Mouse (Mus musculus): ENCODE measurements around the gene Zfp683. TPM values are rescaled to one million over a fixed set of nuclear protein-coding genes. Genes with fewer than 3 reads are reported as not detected.

The Zfp683 gene
- polyA plus RNA-seq, 1 experiment, result not detected

DNA sequence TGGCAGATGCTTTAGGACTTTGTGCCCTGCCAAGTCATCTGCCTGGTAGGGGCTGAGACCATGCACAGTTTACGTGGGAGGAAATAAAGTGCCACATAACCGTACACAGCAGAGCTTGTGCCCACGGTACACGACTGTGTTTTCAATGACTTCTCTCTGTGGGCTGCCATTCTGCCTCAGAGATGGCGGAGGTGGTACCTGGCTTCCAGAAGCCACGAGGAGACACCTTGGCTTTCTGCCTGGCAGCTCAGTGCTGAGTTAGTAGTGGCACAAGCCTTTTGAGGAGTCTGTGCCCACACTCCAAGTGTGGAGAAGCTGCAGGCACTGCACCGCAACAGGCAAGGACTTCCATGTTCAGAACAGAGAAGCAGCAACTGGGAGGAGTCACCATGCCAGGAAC lies 54.1 kb downstream of the Zfp683 start:
- no peaks in the 10 kb centered on the region for H3K27me3 ChIP-seq (ENCODE audit: control insufficient read depth, insufficient read depth, low read length, poor library complexity, severe bottlenecking)
- no peak overlapping the region for H3K27ac ChIP-seq (ENCODE audit: insufficient read depth, low read length)
- H3K4me1 ChIP-seq (ENCODE audit: control insufficient read depth, insufficient read depth, low read length), result peaks cover 18% of the 10 kb centered on the region
- no peaks in the 10 kb centered on the region for H3K36me3 ChIP-seq (ENCODE audit: control insufficient read depth, insufficient read depth, low read length, poor library complexity, severe bottlenecking)
- no peak overlapping the region for H3K9ac ChIP-seq (ENCODE audit: low read depth, poor library complexity, severe bottlenecking)
- no peaks in the 10 kb centered on the region for H3K9me3 ChIP-seq (replicated peaks; ENCODE audit: control insufficient read depth, insufficient read depth, low read length, poor library complexity, severe bottlenecking)
- no peak overlapping the region for H3K4me3 ChIP-seq (ENCODE audit: low read depth, low read length)
- TF ChIP-seq CTCF (IDR thresholded peaks at IDR 0.05; ENCODE audit: low read depth, low read length) (no peak), EP300 (IDR thresholded peaks at IDR 0.05; ENCODE audit: insufficient read depth, low read depth, low read length) (no peak), POLR2A (IDR thresholded peaks at IDR 0.05; ENCODE audit: insufficient read depth, low read length) (no peak)

DNA sequence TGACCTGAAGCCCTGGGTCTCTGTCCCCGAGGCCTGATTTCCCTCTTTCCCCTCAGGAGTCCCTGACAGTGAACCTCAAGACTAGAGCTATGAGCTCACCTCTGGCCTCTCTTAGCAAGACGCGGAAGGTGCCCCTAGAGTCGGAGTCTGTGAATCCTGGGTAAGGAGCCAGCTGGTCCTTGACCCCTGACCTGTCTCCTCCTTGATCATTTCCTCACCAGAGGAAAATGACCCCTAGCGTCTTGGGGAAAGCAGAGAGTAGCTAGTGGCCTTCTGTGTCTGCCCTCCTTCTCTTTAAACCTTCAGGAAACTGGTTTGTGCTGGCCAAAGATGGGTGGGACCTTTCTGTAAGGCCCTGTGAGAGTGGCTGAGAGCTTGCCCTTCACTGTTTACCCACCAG lies 54.6 kb downstream of the Zfp683 start:
- H3K9ac ChIP-seq (ENCODE audit: low read depth, poor library complexity, severe bottlenecking), result no peak overlapping the region
- no peak overlapping the region for H3K27ac ChIP-seq (ENCODE audit: insufficient read depth, low read length)

More for the DNA sequence above, 54.6 kb downstream of the Zfp683 start:
- peaks cover 22% of the 10 kb centered on the region for H3K4me1 ChIP-seq (ENCODE audit: control insufficient read depth, insufficient read depth, low read length)
- no peak for TF ChIP-seq CTCF (IDR thresholded peaks at IDR 0.05; ENCODE audit: low read depth, low read length)
- TF ChIP-seq EP300 (IDR thresholded peaks at IDR 0.05; ENCODE audit: insufficient read depth, low read depth, low read length), result no peak
- no peak for TF ChIP-seq POLR2A (IDR thresholded peaks at IDR 0.05; ENCODE audit: insufficient read depth, low read length)
- H3K4me3 ChIP-seq (ENCODE audit: low read depth, low read length), result no peak overlapping the region
- H3K27me3 ChIP-seq (ENCODE audit: control insufficient read depth, insufficient read depth, low read length, poor library complexity, severe bottlenecking), result no peaks in the 10 kb centered on the region
- H3K36me3 ChIP-seq (ENCODE audit: control insufficient read depth, insufficient read depth, low read length, poor library complexity, severe bottlenecking), result no peaks in the 10 kb centered on the region
- H3K9me3 ChIP-seq (replicated peaks; ENCODE audit: control insufficient read depth, insufficient read depth, low read length, poor library complexity, severe bottlenecking), result no peaks in the 10 kb centered on the region

Other genes with a start within 250 kb of the Zfp683 start
- gene Rps6ka1, start 166.0 kb upstream of the Zfp683 start, polyA plus RNA-seq (2011; ENCODE audit: insufficient read depth, insufficient read length, low read depth, missing spikeins), result 73.2 and 86.4 TPM in 2 replicates
- 253 and 257 TPM in 2 replicates for gene Hmgn2, start 85.2 kb upstream of the Zfp683 start, polyA plus RNA-seq (2011; ENCODE audit: insufficient read depth, insufficient read length, low read depth, missing spikeins)
- 18.5 and 23.5 TPM in 2 replicates for gene Dhdds, start 52.9 kb upstream of the Zfp683 start, polyA plus RNA-seq (2011; ENCODE audit: insufficient read depth, insufficient read length, low read depth, missing spikeins)
- 201 and 217 TPM in 2 replicates for gene Lin28a, start 35.0 kb upstream of the Zfp683 start, polyA plus RNA-seq (2011; ENCODE audit: insufficient read depth, insufficient read length, low read depth, missing spikeins)
- gene Crybg2, start 7.0 kb downstream of the Zfp683 start, polyA plus RNA-seq (2011; ENCODE audit: insufficient read depth, insufficient read length, low read depth, missing spikeins), result 19.2 and 26.1 TPM in 2 replicates
- not detected in 2 replicates for gene Cd52, start 41.2 kb downstream of the Zfp683 start, polyA plus RNA-seq (2011; ENCODE audit: insufficient read depth, insufficient read length, low read depth, missing spikeins)
- gene Ubxn11, start 48.7 kb downstream of the Zfp683 start, polyA plus RNA-seq (2011; ENCODE audit: insufficient read depth, insufficient read length, low read depth, missing spikeins), result 10.4 and 11.6 TPM in 2 replicates
- gene Sh3bgrl3, start 75.0 kb downstream of the Zfp683 start, polyA plus RNA-seq (2011; ENCODE audit: insufficient read depth, insufficient read length, low read depth, missing spikeins), result 105 and 106 TPM in 2 replicates
- 66.3 and 69.0 TPM in 2 replicates for gene Cep85, start 133.3 kb downstream of the Zfp683 start, polyA plus RNA-seq (2011; ENCODE audit: insufficient read depth, insufficient read length, low read depth, missing spikeins)
- gene Gm7534, start 149.2 kb downstream of the Zfp683 start, polyA plus RNA-seq (2011; ENCODE audit: insufficient read depth, insufficient read length, low read depth, missing spikeins), result not detected in 2 replicates
- not detected in 2 replicates for gene Catsper4, start 173.5 kb downstream of the Zfp683 start, polyA plus RNA-seq (2011; ENCODE audit: insufficient read depth, insufficient read length, low read depth, missing spikeins)
- gene Cnksr1, start 184.6 kb downstream of the Zfp683 start, polyA plus RNA-seq (2011; ENCODE audit: insufficient read depth, insufficient read length, low read depth, missing spikeins), result 10.4 and 10.8 TPM in 2 replicates
- gene E130218I03Rik, start 189.8 kb downstream of the Zfp683 start, polyA plus RNA-seq (2011; ENCODE audit: insufficient read depth, insufficient read length, low read depth, missing spikeins), result not detected in 2 replicates
- 16.8 and 17.2 TPM in 2 replicates for gene Zfp593, start 191.8 kb downstream of the Zfp683 start, polyA plus RNA-seq (2011; ENCODE audit: insufficient read depth, insufficient read length, low read depth, missing spikeins)
- not detected in 2 replicates for gene Gm30191, start 193.1 kb downstream of the Zfp683 start, polyA plus RNA-seq (2011; ENCODE audit: insufficient read depth, insufficient read length, low read depth, missing spikeins)
- 0.55 TPM in 1 of 2 replicates, not detected in the other for gene Grrp1, start 200.3 kb downstream of the Zfp683 start, polyA plus RNA-seq (2011; ENCODE audit: insufficient read depth, insufficient read length, low read depth, missing spikeins)
- gene Pdik1l, start 234.1 kb downstream of the Zfp683 start, polyA plus RNA-seq (2011; ENCODE audit: insufficient read depth, insufficient read length, low read depth, missing spikeins), result 12.0 and 14.1 TPM in 2 replicates